Mouse (Mus musculus): ENCODE results near the gene Wee1. TPM values are rescaled to one million over a fixed set of nuclear protein-coding genes. Genes with fewer than 3 reads are reported as not detected.
"Not testable (repeated sequence)": the region's sequence is repeated elsewhere in the genome, so short reads cannot be mapped to it uniquely, and the experiment has no call there.

The Wee1 gene
- polyA plus RNA-seq, 1 experiment from 2014 or later, result 9.0 TPM

GRCm38 (mm10) chr7:110123844-110124555, 2.2 kb downstream of the Wee1 start:
- 23% methylated on average over 12 of the region's 12 CpGs for WGBS (ENCODE audit: insufficient replicate concordance)
- peaks cover 27% of the 10 kb centered on the region for H3K36me3 ChIP-seq (replicated peaks)
- H3K9me3 ChIP-seq (replicated peaks), result no peaks in the 10 kb centered on the region
- peak overlapping the region; percentile 93 for H3K27ac ChIP-seq (replicated peaks)
- ATAC-seq (ENCODE audit: insufficient read depth), result no peak
- no peaks in the 10 kb centered on the region for H3K27me3 ChIP-seq
- H3K4me1 ChIP-seq (replicated peaks), result peaks cover 28% of the 10 kb centered on the region
- peak overlapping the region; percentile 89 for H3K9ac ChIP-seq
- peak overlapping the region; percentile 99 for H3K4me3 ChIP-seq (replicated peaks)
- H3K4me2 ChIP-seq, result peak overlapping the region; percentile 85

- H3K27me3 ChIP-seq, result no peaks in the 10 kb centered on the region
- no peaks in the 10 kb centered on the region for H3K9me3 ChIP-seq (replicated peaks)
- H3K4me2 ChIP-seq, result no peak overlapping the region
- H3K4me3 ChIP-seq (replicated peaks), result no peak overlapping the region
- peaks cover 69% of the 10 kb centered on the region for H3K36me3 ChIP-seq (replicated peaks)
- peaks cover 17% of the 10 kb centered on the region for H3K4me1 ChIP-seq (replicated peaks)
- 62% methylated on average over 2 of the region's 2 CpGs for WGBS (ENCODE audit: insufficient replicate concordance)
- H3K27ac ChIP-seq (replicated peaks), result no peak overlapping the region
- no peak overlapping the region for H3K9ac ChIP-seq
- no peak for ATAC-seq (ENCODE audit: insufficient read depth)
Measured at GRCm38 (mm10) chr7:110128566-110128965, 6.7 kb downstream of the Wee1 start.

- peaks cover 92% of the 10 kb centered on the region for H3K36me3 ChIP-seq (replicated peaks)
- not testable (repeated sequence) for H3K27me3 ChIP-seq; H3K4me3 ChIP-seq (replicated peaks); H3K4me2 ChIP-seq; H3K9ac ChIP-seq; H3K27ac ChIP-seq (replicated peaks); H3K4me1 ChIP-seq (replicated peaks); ATAC-seq (ENCODE audit: insufficient read depth); H3K9me3 ChIP-seq (replicated peaks)
- 59% methylated on average over 2 of the region's 2 CpGs for WGBS (ENCODE audit: insufficient replicate concordance)
Measured at GRCm38 (mm10) chr7:110132272-110132671, 10.4 kb downstream of the Wee1 start.

DNA sequence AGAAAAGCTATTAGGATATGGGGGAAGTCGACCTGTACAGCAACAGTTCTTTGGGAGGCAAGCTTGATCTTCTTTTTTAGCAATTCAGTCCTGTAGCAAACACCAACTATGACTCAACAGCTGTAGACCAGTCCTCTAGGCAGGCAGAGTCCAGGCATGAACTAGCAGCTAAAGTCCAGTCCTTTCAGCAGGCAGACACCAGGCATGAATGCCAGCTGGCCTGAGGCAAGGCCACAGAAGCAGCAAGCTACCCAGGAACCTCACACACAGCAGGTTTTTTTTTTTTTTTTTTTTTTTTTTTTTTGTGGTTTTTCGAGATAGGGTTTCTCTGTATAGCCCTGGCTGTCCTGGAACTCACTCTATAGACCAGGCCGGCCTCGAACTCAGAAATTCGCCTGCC, 12.1 kb downstream of the Wee1 start:
- 76% methylated on average over 5 of the region's 5 CpGs for whole genome bisulfite sequencing (ENCODE audit: insufficient replicate concordance)
- Histone ChIP-seq H3K27me3 (no peaks in the 10 kb centered on the region), H3K4me2 (no peak overlapping the region), H3K9ac (no peak overlapping the region), H3K36me3 (replicated peaks) (peaks cover 94% of the 10 kb centered on the region), H3K4me3 (replicated peaks) (no peak overlapping the region), H3K27ac (replicated peaks) (no peak overlapping the region), H3K9me3 (replicated peaks) (no peaks in the 10 kb centered on the region), H3K4me1 (replicated peaks) (no peaks in the 10 kb centered on the region)
- no peak for ATAC-seq (ENCODE audit: insufficient read depth)

DNA sequence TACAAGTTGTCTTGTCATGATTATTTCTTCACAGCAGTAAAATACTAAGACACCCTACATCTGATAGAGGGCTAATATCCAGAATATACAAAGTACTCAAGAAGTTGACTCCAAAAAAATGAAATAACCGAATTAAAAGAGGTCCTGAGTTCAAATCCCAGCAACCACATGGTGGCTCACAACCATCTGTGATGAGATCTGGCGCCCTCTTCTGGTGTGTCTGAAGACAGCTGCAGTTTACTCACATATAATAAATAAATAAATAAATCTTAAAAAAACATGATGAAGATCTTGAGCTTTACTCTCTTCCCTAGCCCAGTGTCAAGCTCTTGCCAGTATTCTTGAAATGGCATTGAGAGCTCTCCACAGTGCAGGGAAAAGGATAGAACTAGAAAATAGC, 16.7 kb downstream of the Wee1 start:
- Histone ChIP-seq H3K4me2 (no peak overlapping the region), H3K27me3 (no peaks in the 10 kb centered on the region), H3K9ac (no peak overlapping the region), H3K4me3 (replicated peaks) (no peak overlapping the region), H3K4me1 (replicated peaks) (no peaks in the 10 kb centered on the region), H3K9me3 (replicated peaks) (no peaks in the 10 kb centered on the region), H3K27ac (replicated peaks) (no peak overlapping the region), H3K36me3 (replicated peaks) (peaks cover 96% of the 10 kb centered on the region)
- no peak for ATAC-seq (ENCODE audit: insufficient read depth)
- WGBS (ENCODE audit: insufficient replicate concordance), result 66% methylated on average over 2 of the region's 2 CpGs

- H3K4me1 ChIP-seq (replicated peaks), result no peaks in the 10 kb centered on the region
- H3K27me3 ChIP-seq, result no peaks in the 10 kb centered on the region
- H3K9me3 ChIP-seq (replicated peaks), result no peaks in the 10 kb centered on the region
- 87% methylated on average over 1 of the region's 1 CpGs for WGBS (ENCODE audit: insufficient replicate concordance)
- no peak overlapping the region for H3K4me3 ChIP-seq (replicated peaks)
- H3K36me3 ChIP-seq (replicated peaks), result peaks cover 63% of the 10 kb centered on the region
- H3K27ac ChIP-seq (replicated peaks), result no peak overlapping the region
- H3K4me2 ChIP-seq, result no peak overlapping the region
- no peak overlapping the region for H3K9ac ChIP-seq
- no peak for ATAC-seq (ENCODE audit: insufficient read depth)
Measured at GRCm38 (mm10) chr7:110143863-110144262, 22.0 kb downstream of the Wee1 start.

DNA sequence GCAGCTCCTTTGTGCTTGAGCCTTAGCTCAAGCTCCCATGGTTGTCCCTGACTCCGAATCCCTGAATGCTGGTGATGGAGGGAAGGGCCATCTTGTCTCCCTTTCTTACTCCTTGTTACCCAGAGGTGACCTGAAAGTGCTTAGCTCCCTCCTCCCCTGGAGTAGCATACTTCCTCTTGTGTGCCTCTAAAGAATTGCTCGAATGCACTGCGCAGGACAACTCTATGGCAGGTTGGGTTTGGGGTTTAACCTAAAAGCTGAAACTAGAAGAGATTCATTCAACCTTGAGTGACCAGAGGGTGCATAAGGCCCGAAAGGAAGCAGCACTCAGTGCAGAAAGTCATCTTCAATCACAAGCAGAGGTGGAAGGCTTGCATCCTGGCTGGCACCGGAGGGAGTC, 31.0 kb downstream of the Wee1 start:
- no peak overlapping the region for H3K9ac ChIP-seq
- H3K36me3 ChIP-seq (replicated peaks), result no peaks in the 10 kb centered on the region
- WGBS (ENCODE audit: insufficient replicate concordance), result 62% methylated on average over 5 of the region's 5 CpGs
- H3K27me3 ChIP-seq, result no peaks in the 10 kb centered on the region
- no peak overlapping the region for H3K27ac ChIP-seq (replicated peaks)
- no peak overlapping the region for H3K4me3 ChIP-seq (replicated peaks)
- no peak overlapping the region for H3K4me2 ChIP-seq
- H3K4me1 ChIP-seq (replicated peaks), result peaks cover 18% of the 10 kb centered on the region
- no peak for ATAC-seq (ENCODE audit: insufficient read depth)
- no peaks in the 10 kb centered on the region for H3K9me3 ChIP-seq (replicated peaks)

- peaks cover 19% of the 10 kb centered on the region for H3K4me1 ChIP-seq (replicated peaks)
- H3K9me3 ChIP-seq (replicated peaks), result no peaks in the 10 kb centered on the region
- H3K27me3 ChIP-seq, result no peaks in the 10 kb centered on the region
- no peaks in the 10 kb centered on the region for H3K36me3 ChIP-seq (replicated peaks)
- peak overlapping the region; percentile 41 for H3K4me2 ChIP-seq
- no peak overlapping the region for H3K4me3 ChIP-seq (replicated peaks)
- no peak overlapping the region for H3K9ac ChIP-seq
- peak; percentile 67 for ATAC-seq (ENCODE audit: insufficient read depth)
- 17% methylated on average over 4 of the region's 4 CpGs for WGBS (ENCODE audit: insufficient replicate concordance)
- no peak overlapping the region for H3K27ac ChIP-seq (replicated peaks)
Measured at GRCm38 (mm10) chr7:110156712-110157260, 34.9 kb downstream of the Wee1 start.

DNA sequence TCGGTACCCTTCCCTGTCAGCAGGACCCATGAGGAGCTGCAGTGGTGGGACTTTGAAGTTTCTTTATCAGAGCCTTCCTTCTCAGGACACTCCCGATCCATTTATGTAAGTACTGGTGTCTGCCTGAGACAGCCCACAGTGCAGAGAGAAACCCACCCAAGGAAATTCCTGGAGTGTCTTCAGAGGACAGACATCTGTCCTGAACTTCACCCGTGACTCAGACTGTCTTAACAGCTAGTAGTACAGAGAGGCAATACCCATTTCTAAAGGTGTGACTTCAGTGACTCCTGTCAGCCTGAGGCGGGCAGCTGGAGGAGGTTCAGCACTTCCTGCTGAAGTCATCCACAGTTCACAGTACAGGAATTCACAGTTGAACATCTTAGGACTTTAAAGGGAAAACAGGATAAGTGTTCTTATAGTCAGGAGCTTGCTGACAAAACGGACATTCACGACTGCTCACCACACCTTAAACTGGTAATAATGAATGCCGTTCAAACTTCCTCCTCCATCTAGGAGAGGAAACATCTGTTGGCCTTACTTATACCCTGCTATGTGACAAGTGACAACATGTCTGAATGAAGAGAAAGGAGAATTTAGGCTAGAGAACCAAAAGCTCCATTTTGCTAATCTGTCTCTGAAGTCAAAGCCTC, 35.5 kb downstream of the Wee1 start:
- Histone ChIP-seq H3K4me3 (replicated peaks) (no peak overlapping the region), H3K9ac (no peak overlapping the region), H3K27ac (replicated peaks) (no peak overlapping the region), H3K36me3 (replicated peaks) (no peaks in the 10 kb centered on the region), H3K27me3 (no peaks in the 10 kb centered on the region), H3K4me1 (replicated peaks) (peaks cover 19% of the 10 kb centered on the region), H3K9me3 (replicated peaks) (no peaks in the 10 kb centered on the region), H3K4me2 (peak overlapping the region; percentile 41)
- peak; percentile 14 for ATAC-seq (ENCODE audit: insufficient read depth)
- WGBS (ENCODE audit: insufficient replicate concordance), result 13% methylated on average over 7 of the region's 7 CpGs

- peaks cover 20% of the 10 kb centered on the region for H3K4me1 ChIP-seq (replicated peaks)
- ATAC-seq (ENCODE audit: insufficient read depth), result no peak
- H3K27me3 ChIP-seq, result no peaks in the 10 kb centered on the region
- no peak overlapping the region for H3K4me2 ChIP-seq
- H3K9ac ChIP-seq, result no peak overlapping the region
- 51% methylated on average over 3 of the region's 3 CpGs for WGBS (ENCODE audit: insufficient replicate concordance)
- H3K36me3 ChIP-seq (replicated peaks), result no peaks in the 10 kb centered on the region
- no peak overlapping the region for H3K27ac ChIP-seq (replicated peaks)
- H3K9me3 ChIP-seq (replicated peaks), result no peaks in the 10 kb centered on the region
- no peak overlapping the region for H3K4me3 ChIP-seq (replicated peaks)
Measured at GRCm38 (mm10) chr7:110158073-110158472, 36.2 kb downstream of the Wee1 start.

DNA sequence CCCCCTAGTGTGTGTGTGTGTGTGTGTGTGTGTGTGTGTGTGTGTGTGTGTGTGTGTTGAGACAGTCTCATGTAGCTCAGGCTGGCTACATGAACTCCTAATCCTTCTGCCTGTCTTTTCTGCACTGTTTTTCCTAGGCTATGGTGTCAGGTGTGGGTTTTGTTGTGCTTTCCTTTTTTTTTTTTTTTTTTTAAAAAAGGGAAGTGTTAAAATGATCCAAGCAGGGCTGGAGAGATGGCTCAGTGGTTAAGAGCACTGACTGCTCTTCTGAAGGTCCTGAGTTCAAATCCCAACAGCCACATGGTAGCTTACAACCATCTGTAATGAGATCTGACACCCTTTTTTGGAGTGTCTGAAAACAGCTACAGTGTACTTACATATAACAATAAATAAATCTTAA, 38.3 kb downstream of the Wee1 start:
- not testable (repeated sequence) for H3K9ac ChIP-seq; H3K4me3 ChIP-seq (replicated peaks); H3K27me3 ChIP-seq; H3K27ac ChIP-seq (replicated peaks); H3K4me2 ChIP-seq; H3K36me3 ChIP-seq (replicated peaks); ATAC-seq (ENCODE audit: insufficient read depth); H3K9me3 ChIP-seq (replicated peaks)
- peaks cover 35% of the 10 kb centered on the region for H3K4me1 ChIP-seq (replicated peaks)

All from liver, embryonic 15.5 days (tissue).